Mouse (Mus musculus): ENCODE data around the gene Notch4. TPM values are rescaled to one million over a fixed set of nuclear protein-coding genes. Genes with fewer than 3 reads are reported as not detected.

Notch4 gene
- polyA plus RNA-seq, 1 experiment from 2014 or later = 9.8 TPM

DNA sequence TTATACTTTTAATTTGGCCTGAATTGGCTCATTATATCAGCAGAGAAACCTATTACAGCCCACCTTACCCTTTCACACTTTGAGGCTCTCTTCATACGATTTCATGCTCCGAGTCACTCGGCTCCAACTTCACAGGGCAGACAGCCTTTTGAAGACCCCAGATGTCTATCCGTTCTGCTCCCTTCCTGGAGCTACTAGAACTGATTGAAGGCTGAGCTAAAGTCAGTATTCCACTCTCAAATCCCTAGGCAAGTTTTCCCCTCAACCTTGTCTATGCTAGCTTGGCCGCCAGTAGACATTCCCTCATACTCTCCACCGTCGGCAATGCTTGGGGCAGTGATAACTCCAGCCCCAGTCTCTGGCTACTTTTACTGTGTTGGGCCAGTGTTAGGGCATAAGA is 25.1 kb downstream of the Notch4 start:
- Histone ChIP-seq H3K9me3 (ENCODE audit: control insufficient read depth, low read length) (no peaks in the 10 kb centered on the region), H3K4me1 (ENCODE audit: control insufficient read depth in 2 of 2, insufficient read depth in 2 of 2, low read length in 2 of 2) (peaks cover 27 to 56% of the 10 kb centered on the region in 2 experiments), H3K4me2 (ENCODE audit: low read length) (peak overlapping the region; percentile 92), H3K36me3 (ENCODE audit: control insufficient read depth, insufficient read depth, low read length) (peaks cover 4% of the 10 kb centered on the region), H3K9ac (ENCODE audit: low read length) (no peak overlapping the region; the same call in 1 of the 2 replicates), H3K27ac (replicated peaks in 1 of 2; ENCODE audit: control insufficient read depth in 1 of 2, insufficient read depth in 1 of 2, low read depth in 2 of 2, low read length in 2 of 2) (peak overlapping the region; percentile 33 to 44; a peak in 2 of 4 replicates), H3K4me3 (ENCODE audit: control insufficient read depth in 1 of 2, insufficient read depth in 1 of 2, low read depth in 1 of 2, low read length in 2 of 2) (no peak overlapping the region), H3K27me3 (ENCODE audit: control insufficient read depth, insufficient read depth, low read length) (no peaks in the 10 kb centered on the region)
- WGBS = 44% methylated on average over 7 of the region's 7 CpGs
- ATAC-seq (ENCODE audit: insufficient number of reproducible peaks, insufficient read depth, low FRiP score, low read depth) = no peak

DNA sequence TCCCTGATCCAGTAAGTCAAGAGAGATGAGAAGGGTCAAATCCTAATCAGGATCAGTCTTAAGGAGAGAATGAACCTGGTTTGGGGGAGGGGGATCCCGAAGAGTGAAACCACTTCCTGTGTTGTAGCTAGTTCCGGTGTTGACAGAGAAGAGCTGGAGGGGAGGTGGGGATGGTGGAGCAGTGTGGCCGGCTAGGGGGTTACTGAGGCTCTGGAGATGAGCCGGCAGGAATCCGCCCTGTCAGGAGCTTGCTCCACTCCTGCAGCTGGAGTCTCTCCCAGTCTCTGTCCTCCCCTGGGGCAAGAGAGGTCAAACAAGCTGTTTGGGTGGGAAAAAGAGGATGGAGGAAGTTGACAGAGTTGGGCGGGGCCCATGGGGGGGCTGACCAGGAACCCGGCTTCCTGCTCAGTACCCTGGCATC is 25.6 kb downstream of the Notch4 start, which contains the start of gene Gpsm3:
Gpsm3 (plus strand) TSS at position 126 of the 421 bp plus-strand sequence.
- H3K4me3 ChIP-seq (ENCODE audit: control insufficient read depth in 1 of 2, insufficient read depth in 1 of 2, low read depth in 1 of 2, low read length in 2 of 2) = no peak within 1 kb of the TSS
- H3K4me1 ChIP-seq (ENCODE audit: control insufficient read depth in 2 of 2, insufficient read depth in 2 of 2, low read length in 2 of 2) = peaks cover 27 to 61% of the 10 kb centered on the region in 2 experiments
- peaks cover 9% of the 10 kb centered on the region for H3K36me3 ChIP-seq (ENCODE audit: control insufficient read depth, insufficient read depth, low read length)
- H3K27ac ChIP-seq (replicated peaks in 1 of 2; ENCODE audit: control insufficient read depth in 1 of 2, insufficient read depth in 1 of 2, low read depth in 2 of 2, low read length in 2 of 2) = peak within 1 kb of the TSS; percentile 33 to 94; a peak in 3 of 4 replicates
- ATAC-seq (ENCODE audit: insufficient number of reproducible peaks, insufficient read depth, low FRiP score, low read depth) = no peak
- peak within 1 kb of the TSS; percentile 39; the same call in 1 of the 2 replicates for H3K9ac ChIP-seq (ENCODE audit: low read length)
- no peaks in the 10 kb centered on the region for H3K27me3 ChIP-seq (ENCODE audit: control insufficient read depth, insufficient read depth, low read length)
- WGBS = 30% methylated on average over 7 of the region's 7 CpGs
- H3K9me3 ChIP-seq (ENCODE audit: control insufficient read depth, low read length) = no peaks in the 10 kb centered on the region
- H3K4me2 ChIP-seq (ENCODE audit: low read length) = peak within 1 kb of the TSS; percentile 97

DNA sequence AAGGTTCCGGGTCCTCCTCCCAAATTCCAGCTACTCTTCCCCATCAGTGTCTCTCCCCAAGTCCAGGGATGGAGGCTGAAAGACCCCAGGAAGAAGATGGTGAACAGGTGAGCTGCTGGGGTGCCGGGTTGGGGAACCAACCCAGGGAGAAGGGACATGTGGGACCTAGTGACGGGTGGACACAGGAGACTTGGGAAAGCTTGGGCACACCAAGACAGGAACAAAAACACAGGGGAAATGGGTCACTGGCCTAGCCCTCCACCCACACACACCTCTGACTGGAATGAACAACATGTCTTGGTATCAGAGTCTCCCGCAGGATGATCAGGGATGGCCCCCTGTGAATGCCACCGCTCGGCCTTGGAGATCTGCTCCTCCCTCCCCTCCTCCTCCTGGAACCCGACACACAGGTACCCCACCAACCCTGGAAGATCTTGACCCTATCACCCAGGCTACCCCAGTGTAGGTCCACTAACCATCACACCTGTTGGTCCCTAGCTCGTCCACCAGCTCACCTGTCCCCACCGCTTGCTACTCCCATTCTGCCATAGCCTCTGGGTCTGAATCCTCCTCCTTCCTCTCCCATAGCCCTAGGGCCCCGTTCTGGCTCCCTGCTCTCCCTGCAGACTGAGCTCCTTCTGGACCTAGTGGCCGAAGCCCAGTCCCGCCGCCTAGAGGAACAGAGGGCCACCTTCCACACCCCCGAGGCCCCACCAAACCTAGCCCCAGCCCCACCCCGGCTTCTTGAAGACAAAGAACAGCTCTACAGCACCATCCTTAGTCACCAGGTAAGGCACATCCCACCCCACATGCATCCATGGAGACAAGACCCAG is 26.3 kb downstream of the Notch4 start:
- Histone ChIP-seq H3K4me1 (ENCODE audit: control insufficient read depth in 2 of 2, insufficient read depth in 2 of 2, low read length in 2 of 2) (peaks cover 27 to 63% of the 10 kb centered on the region in 2 experiments), H3K9me3 (ENCODE audit: control insufficient read depth, low read length) (no peaks in the 10 kb centered on the region), H3K27ac (replicated peaks in 1 of 2; ENCODE audit: control insufficient read depth in 1 of 2, insufficient read depth in 1 of 2, low read depth in 2 of 2, low read length in 2 of 2) (peak overlapping the region in 1 of 2 experiments; percentile 94; a peak in 2 of 4 replicates), H3K4me3 (ENCODE audit: control insufficient read depth in 1 of 2, insufficient read depth in 1 of 2, low read depth in 1 of 2, low read length in 2 of 2) (no peak overlapping the region), H3K4me2 (ENCODE audit: low read length) (peak overlapping the region; percentile 92), H3K36me3 (ENCODE audit: control insufficient read depth, insufficient read depth, low read length) (peaks cover 16% of the 10 kb centered on the region), H3K9ac (ENCODE audit: low read length) (peak overlapping the region; percentile 97; the same call in 1 of the 2 replicates), H3K27me3 (ENCODE audit: control insufficient read depth, insufficient read depth, low read length) (no peaks in the 10 kb centered on the region)
- 70% methylated on average over 15 of the region's 15 CpGs for WGBS
- no peak for ATAC-seq (ENCODE audit: insufficient number of reproducible peaks, insufficient read depth, low FRiP score, low read depth)

DNA sequence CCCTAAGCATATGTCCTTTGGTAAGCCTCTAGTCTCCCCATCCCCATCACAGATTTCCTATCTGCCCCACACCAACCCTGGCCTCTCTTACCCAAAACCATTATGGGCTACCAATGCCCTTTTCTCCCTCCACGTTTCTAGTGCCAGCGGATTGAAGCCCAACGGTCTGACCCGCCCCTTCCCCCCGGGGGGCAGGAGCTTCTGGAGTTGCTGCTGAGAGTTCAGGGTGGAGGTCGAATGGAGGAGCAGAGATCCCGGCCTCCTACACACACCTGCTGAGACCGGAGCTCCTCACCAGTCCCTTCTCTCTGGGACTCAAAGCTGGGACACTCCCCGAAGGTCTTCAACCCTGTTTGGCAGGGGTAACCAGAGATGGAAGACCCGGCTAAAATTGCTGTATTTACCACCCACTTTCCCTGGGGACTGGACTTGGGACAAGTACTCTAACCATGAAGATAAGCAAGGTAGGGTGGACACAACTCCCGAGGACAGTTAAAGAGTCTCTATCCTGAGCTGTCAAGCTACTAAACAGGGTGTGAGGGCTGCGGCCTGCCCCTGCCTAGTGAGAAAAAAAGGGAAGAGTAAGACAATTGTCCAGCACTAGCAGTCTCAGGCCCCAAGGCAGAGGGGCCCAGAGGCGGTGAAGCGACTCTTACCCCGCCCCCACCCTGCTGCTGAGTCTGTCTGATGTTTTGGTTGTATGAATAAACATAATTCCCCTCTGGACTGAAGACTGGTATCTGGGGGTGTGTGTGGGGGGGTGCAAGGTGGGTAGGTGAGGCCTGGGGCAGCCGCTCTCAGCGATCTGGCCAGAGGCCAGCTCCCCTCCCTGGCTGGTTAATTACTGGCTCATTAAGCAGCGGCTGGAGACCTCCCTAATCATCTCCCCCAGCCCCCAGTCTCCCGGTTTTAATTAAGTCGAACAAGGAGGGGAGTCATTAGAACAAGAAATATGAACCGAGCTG is 27.2 kb downstream of the Notch4 start, which contains the start of gene Pbx2:
Pbx2 (plus strand) TSS at position 238 of the 965 bp plus-strand sequence.
- Histone ChIP-seq H3K9me3 (ENCODE audit: control insufficient read depth, low read length) (no peaks in the 10 kb centered on the region), H3K36me3 (ENCODE audit: control insufficient read depth, insufficient read depth, low read length) (peaks cover 25% of the 10 kb centered on the region), H3K27ac (replicated peaks in 1 of 2; ENCODE audit: control insufficient read depth in 1 of 2, insufficient read depth in 1 of 2, low read depth in 2 of 2, low read length in 2 of 2) (peak within 1 kb of the TSS; percentile 85 to 94), H3K27me3 (ENCODE audit: control insufficient read depth, insufficient read depth, low read length) (no peaks in the 10 kb centered on the region), H3K4me3 (ENCODE audit: control insufficient read depth in 1 of 2, insufficient read depth in 1 of 2, low read depth in 1 of 2, low read length in 2 of 2) (peak within 1 kb of the TSS; percentile 75 to 79), H3K4me2 (ENCODE audit: low read length) (peak within 1 kb of the TSS; percentile 92), H3K4me1 (ENCODE audit: control insufficient read depth in 2 of 2, insufficient read depth in 2 of 2, low read length in 2 of 2) (peaks cover 25 to 63% of the 10 kb centered on the region in 2 experiments), H3K9ac (ENCODE audit: low read length) (peak within 1 kb of the TSS; percentile 97)
- WGBS = 12% methylated on average over 21 of the region's 21 CpGs
- ATAC-seq (ENCODE audit: insufficient number of reproducible peaks, insufficient read depth, low FRiP score, low read depth) = no peak

DNA sequence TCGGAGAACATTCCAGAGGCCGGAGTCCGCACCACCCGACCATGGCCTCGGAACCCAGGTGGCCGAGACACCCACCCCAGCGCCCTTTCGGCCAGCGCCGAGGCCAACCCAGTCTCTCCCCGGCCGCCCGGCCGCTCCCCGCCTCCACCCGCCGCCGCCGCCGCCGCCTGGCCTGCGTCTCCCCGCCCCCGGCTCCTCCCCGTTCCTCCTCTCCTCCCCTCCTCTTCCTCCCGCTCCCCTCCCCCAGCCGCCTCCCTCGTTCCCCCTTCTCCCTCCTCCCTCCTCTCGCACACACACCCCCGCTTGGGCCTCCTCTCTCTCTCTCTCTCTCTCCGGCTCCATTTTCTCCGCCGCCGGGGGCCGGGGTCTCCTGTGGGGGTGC is 27.9 kb downstream of the Notch4 start:
- WGBS = under 1% methylated on average over 15 of the region's 35 CpGs
- H3K27ac ChIP-seq (replicated peaks in 1 of 2; ENCODE audit: control insufficient read depth in 1 of 2, insufficient read depth in 1 of 2, low read depth in 2 of 2, low read length in 2 of 2) = peak overlapping the region; percentile 85 to 94
- H3K9me3 ChIP-seq (ENCODE audit: control insufficient read depth, low read length) = no peaks in the 10 kb centered on the region
- peaks cover 29% of the 10 kb centered on the region for H3K36me3 ChIP-seq (ENCODE audit: control insufficient read depth, insufficient read depth, low read length)
- peak overlapping the region; percentile 97 for H3K9ac ChIP-seq (ENCODE audit: low read length)
- H3K4me3 ChIP-seq (ENCODE audit: control insufficient read depth in 1 of 2, insufficient read depth in 1 of 2, low read depth in 1 of 2, low read length in 2 of 2) = peak overlapping the region; percentile 75 to 79
- H3K4me2 ChIP-seq (ENCODE audit: low read length) = peak overlapping the region; percentile 92
- no peaks in the 10 kb centered on the region for H3K27me3 ChIP-seq (ENCODE audit: control insufficient read depth, insufficient read depth, low read length)
- peak; percentile 41 for ATAC-seq (ENCODE audit: insufficient number of reproducible peaks, insufficient read depth, low FRiP score, low read depth)
- H3K4me1 ChIP-seq (ENCODE audit: control insufficient read depth in 2 of 2, insufficient read depth in 2 of 2, low read length in 2 of 2) = peaks cover 22 to 61% of the 10 kb centered on the region in 2 experiments

DNA sequence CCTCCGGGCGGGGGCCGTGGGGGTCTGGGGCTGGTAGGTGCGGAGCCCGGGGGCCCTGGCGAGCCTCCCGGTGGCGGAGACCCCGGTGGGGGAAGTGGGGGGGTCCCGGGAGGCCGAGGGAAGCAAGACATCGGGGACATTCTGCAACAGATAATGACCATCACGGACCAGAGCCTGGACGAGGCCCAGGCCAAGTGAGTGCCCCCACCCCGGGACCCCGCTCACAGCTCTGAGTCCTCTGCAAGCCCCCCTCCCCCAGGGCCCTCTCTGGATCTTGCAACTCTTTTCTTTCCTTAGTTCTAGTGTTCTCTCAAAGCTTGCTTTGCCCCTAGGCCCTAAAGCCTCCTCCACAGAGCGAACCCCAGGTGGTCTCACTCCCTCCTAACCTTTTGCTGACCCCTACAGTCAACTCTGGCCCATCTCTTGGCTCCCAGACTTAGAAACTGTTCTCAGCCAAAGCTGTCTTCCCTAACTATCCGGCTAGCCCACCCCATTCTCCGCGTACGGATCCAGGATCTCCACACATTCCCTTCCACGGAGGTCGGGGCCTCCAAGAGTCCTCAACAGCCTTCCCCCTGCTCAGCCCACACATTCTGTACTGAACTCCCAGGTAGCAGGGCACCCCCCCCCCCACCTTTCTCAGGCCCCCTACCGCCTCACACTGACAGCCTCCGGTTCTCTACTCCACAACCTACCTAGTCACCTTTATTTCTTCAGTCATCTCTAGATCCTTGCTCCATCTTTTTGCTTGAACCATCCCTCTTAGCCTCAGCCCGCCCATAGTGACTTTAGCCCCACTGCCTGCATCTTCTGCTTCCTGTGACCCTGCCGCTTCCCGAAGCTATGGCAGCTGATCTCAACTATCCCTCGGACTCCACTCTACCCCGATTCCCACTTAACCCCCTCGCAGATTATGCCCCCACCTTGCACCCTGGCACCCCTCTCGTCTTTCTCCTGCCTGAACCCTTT is 28.8 kb downstream of the Notch4 start:
- Histone ChIP-seq H3K27ac (replicated peaks in 1 of 2; ENCODE audit: control insufficient read depth in 1 of 2, insufficient read depth in 1 of 2, low read depth in 2 of 2, low read length in 2 of 2) (peak overlapping the region; percentile 71 to 94), H3K27me3 (ENCODE audit: control insufficient read depth, insufficient read depth, low read length) (no peaks in the 10 kb centered on the region), H3K9ac (ENCODE audit: low read length) (peak overlapping the region; percentile 97), H3K4me3 (ENCODE audit: control insufficient read depth in 1 of 2, insufficient read depth in 1 of 2, low read depth in 1 of 2, low read length in 2 of 2) (peak overlapping the region; percentile 75 to 79), H3K36me3 (ENCODE audit: control insufficient read depth, insufficient read depth, low read length) (peaks cover 29% of the 10 kb centered on the region), H3K4me1 (ENCODE audit: control insufficient read depth in 2 of 2, insufficient read depth in 2 of 2, low read length in 2 of 2) (peaks cover 26 to 68% of the 10 kb centered on the region in 2 experiments), H3K9me3 (ENCODE audit: control insufficient read depth, low read length) (no peaks in the 10 kb centered on the region), H3K4me2 (ENCODE audit: low read length) (peak overlapping the region; percentile 92)
- 2% methylated on average over 22 of the region's 32 CpGs for WGBS
- no peak for ATAC-seq (ENCODE audit: insufficient number of reproducible peaks, insufficient read depth, low FRiP score, low read depth)
